Mouse (Mus musculus) layer of hippocampus, adult 18-20 months (tissue): Measurements from ENCODE around the gene Ddx3x. TPM values are rescaled to one million over a fixed set of nuclear protein-coding genes. Genes with fewer than 3 reads are reported as not detected.
"Not testable (repeated sequence)": the region's sequence is repeated elsewhere in the genome, so short reads cannot be mapped to it uniquely, and the experiment has no call there.

Source experiments
- DNase-seq, 2 experiments: peaks; one replicate each; pipeline ENCODE4 v3.0.0; 2022; ENCODE audit warnings: low spot score in 2 of 2
- total RNA-seq, 2 experiments: library from RNA; stranded (reverse); gene quantifications; 2 replicates each; pipeline ENCODE4 v1.2.3; 2021

The Ddx3x gene
- total RNA-seq, 2 experiments from 2014 or later = 144 to 220 TPM

- no peak for DNase-seq
These were observed 747 bp upstream of the Ddx3x start for GRCm38 (mm10) chrX:13280037-13280408.

DNA sequence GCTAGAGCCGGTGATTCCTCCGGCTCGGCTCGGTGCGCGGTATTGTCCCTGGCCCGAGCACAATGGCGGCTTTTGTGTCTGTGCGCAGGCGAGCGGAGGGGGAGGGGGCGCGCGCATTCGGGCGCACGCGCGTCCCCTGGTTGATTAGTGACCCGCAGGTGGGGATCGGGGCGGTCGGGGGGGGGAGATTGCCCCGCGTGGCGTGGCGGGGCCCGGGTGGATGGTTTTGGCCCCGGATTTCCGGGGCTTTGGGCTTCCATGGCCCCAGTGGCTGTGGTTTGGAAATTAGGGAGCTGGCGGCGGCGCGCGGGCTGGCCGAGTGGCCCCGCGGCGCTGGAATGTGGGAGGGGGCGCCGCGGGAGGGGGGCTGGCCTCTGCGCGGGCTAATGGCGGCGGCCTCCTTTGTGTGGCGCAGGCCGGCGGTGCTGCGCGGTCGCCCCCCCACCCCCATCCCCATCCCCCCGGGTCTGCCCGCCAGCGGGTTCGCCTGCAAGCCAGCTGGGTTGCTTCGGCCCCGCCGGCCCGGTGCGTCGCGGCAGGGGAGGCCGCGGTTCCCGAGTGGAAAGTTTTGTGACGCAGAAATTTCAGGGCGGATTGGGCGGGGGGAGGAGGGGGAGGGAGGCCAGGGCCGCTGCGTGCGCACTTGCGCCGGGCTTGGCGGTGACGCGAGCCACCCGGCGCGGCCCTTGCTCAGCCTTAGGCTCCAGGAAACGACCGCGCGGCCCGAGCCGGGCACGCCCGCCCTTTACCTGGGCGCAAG is 739 bp downstream of the Ddx3x start:
- peak; percentile 26 to 66 for DNase-seq

DNA sequence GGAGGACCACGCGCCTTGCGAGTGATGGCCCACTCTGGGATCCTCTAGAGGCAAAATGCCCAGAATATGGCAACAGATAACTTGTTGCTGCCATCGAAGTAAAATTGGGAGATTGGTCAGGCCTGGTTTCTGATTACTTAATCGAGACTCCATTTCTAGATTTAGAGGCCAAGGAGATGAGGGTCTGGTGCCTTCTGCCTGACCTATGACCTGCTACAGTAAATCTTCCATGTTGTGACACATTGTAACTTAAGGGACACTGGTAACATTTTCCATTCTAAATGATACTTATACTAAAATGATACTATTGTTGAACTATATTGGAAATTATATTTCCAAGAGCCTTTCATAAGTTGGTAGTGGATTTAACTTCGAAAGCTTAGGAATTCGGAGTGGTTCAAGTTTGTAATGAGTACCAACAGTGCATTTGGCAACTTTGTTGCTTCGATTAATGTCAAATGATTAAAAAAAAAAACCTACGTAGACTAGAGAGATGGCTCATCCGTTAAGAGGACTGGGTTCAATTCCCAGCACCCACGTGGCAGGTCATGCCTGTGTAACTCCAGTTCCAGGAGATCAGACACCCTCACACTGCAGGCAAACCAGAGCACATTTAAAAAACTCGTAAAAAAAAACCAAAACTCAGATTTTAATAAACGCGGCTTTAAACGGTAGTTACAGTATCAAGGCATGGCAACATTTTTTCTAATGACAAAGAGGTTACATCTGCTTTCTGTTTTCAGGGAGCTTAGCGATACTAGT is 1.5 kb downstream of the Ddx3x start:
- peak in 1 of 2 experiments; percentile 1 for DNase-seq

DNA sequence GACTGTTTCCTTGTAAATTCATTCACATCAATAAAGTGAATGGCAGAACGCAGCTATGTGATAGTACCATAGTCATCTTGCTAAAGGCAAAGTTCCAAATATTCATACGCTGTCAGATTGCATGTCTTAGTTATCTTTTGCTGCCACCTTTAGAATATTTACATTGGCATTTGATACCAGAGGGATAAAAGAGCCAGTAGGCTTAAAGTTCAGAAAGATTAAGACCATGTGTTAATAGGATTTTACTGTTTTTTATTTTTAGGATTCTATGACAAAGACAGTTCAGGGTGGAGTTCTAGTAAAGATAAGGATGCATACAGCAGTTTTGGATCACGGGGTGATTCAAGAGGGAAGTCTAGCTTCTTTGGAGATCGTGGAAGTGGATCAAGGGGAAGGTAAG is 5.0 kb downstream of the Ddx3x start:
- DNase-seq = no peak

- DNase-seq = no peak
These were observed 13.9 kb downstream of the Ddx3x start for GRCm38 (mm10) chrX:13294505-13295228.

DNA sequence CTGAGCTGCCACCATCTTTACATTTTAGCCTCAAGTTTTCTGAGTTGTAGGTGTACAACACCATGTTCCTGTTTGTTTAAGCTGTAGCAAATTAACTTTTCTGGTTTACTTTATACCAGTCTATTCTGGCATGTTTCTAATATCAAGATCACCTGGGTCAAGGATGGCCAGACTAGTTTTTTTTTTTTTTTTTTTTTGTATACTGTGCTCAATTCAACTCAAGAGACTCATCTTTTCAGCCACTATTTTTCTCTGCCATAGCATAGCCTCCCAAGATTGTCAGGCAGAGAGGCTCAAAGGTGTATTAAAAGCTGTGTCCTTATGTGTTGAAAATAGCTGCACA is 14.4 kb downstream of the Ddx3x start:
- no peak for DNase-seq

- DNase-seq = not testable (repeated sequence)
These were observed 15.5 kb downstream of the Ddx3x start for GRCm38 (mm10) chrX:13296241-13296640.

- no peak for DNase-seq
These were observed 25.4 kb downstream of the Ddx3x start for GRCm38 (mm10) chrX:13306190-13306589.

DNA sequence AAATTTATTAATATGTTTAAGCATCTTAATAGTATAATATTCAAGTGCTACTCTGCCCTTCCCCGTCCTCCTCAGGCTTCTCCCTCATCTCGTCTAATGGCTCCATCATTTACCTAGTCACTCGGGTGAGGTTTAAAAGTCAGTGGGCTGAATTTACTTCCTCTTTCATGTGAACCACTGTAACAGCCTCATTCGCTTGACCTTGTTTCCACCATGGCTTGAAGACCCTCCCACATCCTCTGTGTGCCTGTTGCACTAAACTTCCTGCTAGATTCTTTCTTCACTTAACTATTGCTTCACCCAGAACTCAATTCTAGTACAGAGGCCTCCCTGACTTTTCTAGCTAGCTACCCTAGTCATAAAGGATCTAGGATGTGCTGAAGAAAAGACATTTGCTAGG is 30.6 kb downstream of the Ddx3x start:
- no peak for DNase-seq

GRCm38 (mm10) chrX:13329611-13330010 is 48.8 kb downstream of the Ddx3x start:
- no peak for DNase-seq

Other genes with a start within 250 kb of the Ddx3x start
- gene Usp9x, start 209.5 kb upstream of the Ddx3x start, total RNA-seq = 100 to 1,000 TPM; 223 to 228 TPM
- under 1 TPM; 0.62 to 0.76 TPM for gene Nyx, start 185.1 kb downstream of the Ddx3x start, total RNA-seq